Mouse (Mus musculus) Muller cell, postnatal 12 days (primary cell): ENCODE measurements around the gene Rbm18.

Experiments
- DNase-seq: peaks from one replicate; pipeline ENCODE4 v3.0.0-alpha.2; 2015; ENCODE audit errors: inconsistent ontology term

The Rbm18 gene

DNA sequence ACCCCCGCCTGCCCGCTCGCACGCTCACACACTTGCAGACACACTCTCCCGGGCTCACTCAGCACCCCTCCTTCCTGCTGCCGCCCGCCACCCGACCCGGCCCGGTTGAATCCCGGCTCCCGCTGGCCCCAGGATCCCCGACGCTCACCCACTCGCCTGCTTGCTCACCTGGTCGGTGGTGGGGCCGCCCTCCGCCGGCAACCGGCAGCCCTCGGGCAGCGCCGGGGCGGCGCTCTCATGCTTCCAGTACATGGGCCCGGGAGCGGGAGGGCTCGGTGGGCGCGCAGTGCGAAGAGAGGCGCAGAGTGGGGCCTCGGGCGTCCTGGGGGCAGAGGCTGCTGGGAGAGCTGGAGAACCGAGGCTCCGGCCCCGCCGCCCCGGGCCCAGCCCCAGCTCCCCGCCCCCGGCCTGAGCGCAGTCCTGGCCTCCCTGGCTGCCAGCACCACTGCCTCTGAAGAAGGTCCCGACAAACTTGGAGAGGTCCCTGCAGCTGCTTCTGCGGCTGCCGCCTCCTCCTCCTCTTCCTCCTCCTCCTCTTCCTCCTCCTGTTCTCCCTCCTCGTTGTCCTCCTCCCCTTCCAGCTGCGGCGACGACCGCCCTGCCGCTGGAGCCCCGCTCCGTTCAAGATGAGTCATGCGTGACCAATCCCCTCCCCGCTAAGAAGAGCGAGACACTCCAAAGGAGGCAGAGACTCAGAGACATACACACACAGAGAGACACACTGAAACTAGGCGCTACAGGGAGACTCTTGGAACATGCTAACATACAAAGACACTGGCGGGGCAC is 31.4 kb downstream of the Rbm18 start, which contains the start of gene Lhx6:
Lhx6 (minus strand) TSS at position 453 of the 786 bp plus-strand sequence.
- DNase-seq, result no peak

DNA sequence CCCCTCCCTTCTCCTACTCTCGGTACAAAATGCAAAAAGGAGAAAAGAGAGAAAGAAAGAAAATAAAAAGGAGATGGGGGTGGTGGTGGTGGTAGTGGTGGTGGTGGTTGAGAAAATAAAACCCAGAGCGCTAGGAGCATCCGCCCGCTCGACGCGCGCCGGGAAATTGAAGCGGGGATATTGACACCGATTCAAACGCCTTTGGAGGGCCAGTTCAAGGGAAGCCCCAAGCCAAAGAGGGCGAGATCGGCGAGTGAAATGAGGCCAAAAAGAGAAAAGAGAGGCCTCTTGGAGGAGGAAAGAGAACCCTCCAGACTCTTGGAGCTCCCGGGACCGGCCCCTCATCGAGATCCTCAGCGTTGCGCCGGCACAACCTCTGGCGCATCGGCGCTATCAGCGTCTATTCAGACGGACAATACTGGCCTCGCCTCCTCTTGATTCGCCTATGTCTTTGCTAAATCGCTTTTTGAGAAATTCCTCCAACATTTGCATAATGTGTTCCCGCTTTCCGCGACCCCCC is 32.1 kb downstream of the Rbm18 start:
- DNase-seq, result no peak

DNA sequence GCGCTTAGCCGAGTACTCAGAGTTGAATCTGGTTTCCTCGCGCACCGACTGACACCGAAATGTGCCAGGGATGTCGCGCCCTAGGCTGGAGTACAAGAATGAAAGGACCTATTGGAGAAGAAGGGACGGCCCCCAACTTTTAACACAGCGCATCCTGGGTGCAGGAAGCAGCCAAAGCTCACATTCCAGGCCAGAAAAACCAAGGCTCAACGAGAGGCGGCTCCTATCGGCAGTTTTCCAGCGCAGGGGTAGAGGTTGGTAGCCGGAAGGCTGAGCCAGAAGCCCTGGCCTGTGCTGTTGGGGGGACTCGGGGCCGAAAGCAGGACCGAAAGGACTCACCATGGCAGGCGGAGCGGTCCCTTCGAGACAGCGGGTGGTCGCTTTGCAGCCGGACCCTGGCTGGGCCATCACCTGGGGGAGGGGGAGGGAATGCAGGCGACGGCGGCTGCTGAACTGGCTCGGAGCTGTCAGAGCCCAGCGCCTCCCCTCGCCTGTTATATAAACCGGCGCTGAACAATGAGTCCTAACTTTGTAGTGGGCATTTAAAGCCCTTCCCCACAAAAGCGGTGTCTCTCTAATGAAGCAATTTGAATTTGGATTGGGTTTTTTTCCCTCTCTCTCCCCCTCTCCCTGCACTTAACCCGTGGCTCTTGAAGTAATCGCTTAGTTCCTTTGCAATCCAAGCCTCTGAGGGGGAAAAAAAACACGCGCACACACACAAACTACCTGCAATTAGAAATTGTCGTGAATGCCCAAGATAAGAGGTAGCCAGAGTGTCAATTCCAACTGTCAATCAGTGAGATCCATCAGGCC is 32.8 kb downstream of the Rbm18 start:
- DNase-seq, result peak; percentile 46

DNA sequence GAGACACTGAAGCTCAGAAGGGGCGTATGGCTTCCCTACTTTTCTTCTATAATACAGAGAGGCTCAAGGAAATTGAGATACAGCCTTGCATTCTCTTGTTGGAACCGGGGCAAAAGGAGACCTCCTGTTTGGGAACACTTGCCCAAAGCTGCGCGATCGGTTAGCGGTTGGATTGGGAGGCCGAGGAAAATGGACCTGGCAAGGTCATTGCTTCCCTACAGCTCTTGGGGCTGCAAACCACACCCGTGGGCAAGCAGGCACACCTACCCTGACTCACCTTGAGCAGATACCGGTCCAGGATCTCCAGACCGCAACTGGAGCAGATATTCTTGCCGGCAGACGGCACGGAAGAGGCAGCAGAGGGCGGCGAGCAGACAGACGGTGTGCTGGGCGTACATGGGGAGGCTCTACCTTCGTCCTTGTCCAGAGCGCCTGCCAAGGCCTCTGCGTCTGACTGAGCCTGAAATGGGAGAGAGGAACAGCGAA is 33.5 kb downstream of the Rbm18 start:
- DNase-seq, result no peak

GRCm38 (mm10) chr2:36102559-36102946 is 34.0 kb downstream of the Rbm18 start:
- no peak for DNase-seq

DNA sequence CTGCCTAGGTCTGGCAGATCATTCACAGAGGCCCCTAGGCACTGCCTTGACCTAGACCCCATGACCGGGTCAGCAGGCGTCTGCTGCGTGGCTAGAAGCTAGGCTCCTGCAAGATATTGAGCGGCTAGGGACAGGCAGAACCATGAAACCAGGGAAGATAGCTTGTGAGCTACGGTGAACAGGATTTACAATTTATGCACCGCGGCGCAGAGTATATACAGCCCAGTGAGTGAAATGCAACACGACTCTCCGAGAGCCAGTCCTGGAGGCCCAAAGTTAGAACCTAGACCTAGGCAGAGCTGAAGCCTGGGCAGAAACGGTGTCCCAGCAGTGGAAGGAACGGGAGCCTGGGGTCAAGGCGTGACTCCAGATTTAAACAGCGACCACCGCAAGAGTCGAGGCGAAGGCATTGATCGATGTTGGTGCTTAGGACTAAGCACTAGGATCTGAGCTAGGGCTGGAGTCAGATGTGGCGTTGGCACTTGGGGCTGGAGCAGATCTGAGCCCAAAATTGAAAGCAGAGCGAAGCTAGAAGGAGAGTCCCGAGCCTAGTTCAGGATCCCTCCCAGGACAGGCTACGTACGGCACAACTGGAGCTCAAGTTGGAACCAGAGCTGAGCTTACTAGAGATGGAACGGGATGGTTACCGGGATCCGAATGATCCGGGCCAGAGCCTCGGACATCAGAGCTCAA is 34.6 kb downstream of the Rbm18 start:
- no peak for DNase-seq

GRCm38 (mm10) chr2:36099739-36100138 is 36.8 kb downstream of the Rbm18 start:
- peak; percentile 37 for DNase-seq

DNA sequence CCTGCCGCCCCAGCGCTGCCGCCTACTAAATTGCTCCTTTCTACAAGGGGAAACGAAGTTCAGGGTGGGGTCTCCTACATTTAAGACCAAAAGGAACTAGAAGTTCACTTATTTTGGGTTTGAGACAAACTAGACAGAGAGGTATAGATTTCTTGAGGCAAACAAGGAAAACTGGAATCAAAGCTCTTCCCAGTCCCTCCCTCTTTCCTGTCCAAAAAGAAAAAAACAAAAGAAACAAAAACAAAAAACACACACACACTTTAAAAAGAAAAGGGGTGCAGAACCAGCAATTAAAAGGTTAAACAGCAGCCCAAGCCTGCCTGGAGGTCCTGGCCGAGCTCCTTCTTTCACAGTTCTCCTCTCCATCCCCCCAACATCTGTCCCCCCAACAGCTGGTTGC is 38.6 kb downstream of the Rbm18 start:
- DNase-seq, result no peak

DNA sequence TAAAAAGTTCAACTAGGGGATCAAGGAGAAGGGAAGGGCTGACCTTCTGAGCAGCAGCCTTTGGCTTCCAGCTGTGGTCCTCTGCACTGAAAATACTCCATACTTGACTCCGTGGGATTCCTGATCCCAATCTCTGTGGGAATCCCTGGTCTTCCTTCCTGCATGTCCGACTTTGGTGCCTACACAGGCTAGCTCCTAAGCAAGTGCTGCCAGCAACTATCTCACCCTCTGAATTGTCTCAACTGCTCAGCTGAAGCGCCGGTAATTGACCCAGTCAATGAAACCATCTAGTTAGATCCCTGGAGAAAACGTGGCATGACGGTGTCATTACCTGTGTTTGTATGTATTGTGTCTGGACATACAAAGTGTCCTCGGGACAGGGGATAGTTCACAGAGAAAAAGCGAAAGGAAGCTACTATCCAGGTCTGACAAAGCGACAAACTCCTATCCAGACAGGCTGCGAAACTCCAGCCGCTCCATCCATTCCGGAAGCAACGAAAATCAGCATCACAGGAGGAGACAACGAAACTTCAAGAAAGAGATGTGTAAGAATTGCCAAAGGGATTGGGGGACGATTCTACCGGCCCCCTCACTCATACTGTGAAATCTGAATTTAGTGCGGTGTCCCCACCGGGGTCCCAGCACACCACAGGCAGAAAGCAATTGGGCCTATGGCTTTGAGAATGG is 39.3 kb downstream of the Rbm18 start:
- DNase-seq, result no peak

GRCm38 (mm10) chr2:36093914-36094475 is 42.6 kb downstream of the Rbm18 start:
- no peak for DNase-seq

DNA sequence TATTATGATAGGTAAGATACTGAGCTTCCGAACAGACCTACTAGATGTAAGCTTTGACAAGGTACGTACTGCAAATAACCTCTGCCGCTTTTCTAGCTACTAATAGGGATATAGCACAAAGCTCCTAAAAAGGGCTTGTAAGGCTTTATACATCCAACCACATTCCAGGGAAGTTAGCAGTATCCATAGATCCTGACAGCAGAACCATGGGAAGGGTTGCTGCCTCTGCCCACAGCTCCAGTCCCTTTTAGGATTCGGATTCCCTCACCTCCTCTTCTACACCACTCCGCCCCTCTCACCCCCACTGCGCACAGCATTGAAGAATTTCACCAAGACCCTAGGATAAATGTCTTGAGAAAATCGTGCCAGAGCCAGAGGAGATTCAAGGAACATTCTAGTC is 43.3 kb downstream of the Rbm18 start:
- DNase-seq, result no peak

DNA sequence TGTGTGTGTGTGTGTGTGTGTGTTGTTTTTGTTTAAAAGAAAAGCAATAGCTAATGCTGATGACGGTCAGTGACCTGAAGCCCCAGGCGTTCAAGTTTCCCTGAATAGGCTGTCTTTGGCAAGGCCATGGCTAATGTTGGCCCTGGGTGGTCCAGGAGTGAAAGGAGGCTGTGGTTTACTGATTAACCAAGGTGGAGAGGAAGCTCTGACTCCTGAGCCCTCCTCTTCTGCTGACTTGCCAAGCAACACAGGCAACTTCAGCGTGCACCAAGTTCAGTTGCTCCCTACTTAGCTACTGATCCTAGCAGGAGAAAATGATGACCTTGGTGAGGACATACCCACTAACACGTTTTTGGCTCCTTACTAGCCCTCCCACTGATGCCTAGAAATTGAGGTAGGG is 43.8 kb downstream of the Rbm18 start:
- DNase-seq, result no peak

- DNase-seq, result peak; percentile 70
Measured at GRCm38 (mm10) chr2:36090853-36091741, 45.5 kb downstream of the Rbm18 start.

- DNase-seq, result no peak
Measured at GRCm38 (mm10) chr2:36089190-36089589, 47.4 kb downstream of the Rbm18 start.

DNA sequence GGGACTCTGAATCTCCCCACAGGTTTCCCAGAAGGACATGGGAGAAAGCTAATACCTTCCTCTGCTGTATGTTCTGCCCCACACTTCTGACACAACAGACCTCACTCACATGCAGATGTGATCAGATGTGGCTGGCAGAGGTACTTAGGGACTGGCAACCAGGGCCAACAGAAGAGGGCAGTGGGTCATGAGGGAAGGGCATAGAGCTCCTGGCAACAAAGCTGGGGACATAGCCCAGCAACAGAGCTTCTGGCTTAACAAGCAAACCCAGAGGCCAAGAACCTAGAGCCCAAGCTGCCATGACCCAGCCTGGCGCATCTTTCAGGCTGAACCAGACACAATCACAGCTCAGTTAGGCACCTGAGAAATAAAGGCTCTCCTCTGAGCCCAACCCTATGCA is 51.5 kb downstream of the Rbm18 start:
- DNase-seq, result no peak

GRCm38 (mm10) chr2:36082802-36083580 is 53.6 kb downstream of the Rbm18 start:
- no peak for DNase-seq

DNA sequence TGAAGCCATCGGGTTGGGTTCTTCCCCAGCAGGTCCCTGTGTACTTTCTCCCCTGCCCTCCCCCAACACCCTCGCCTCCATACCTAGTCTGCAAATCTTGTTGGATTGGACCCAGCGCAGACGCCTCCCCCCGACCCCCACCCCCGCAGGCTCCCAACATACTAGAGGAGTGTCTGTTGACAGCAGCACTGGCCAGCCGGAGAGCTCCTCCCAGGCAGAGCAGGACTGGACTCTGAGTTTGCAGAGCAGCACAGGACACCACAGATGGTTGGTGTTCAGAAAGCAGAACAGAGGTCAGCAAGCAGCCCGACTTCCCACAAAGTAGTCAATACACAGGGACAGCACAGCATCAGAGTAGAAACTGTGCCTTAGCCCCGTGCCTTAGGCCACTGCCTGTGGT is 55.1 kb downstream of the Rbm18 start:
- DNase-seq, result no peak

GRCm38 (mm10) chr2:36077160-36077761 is 59.3 kb downstream of the Rbm18 start:
- no peak for DNase-seq

DNA sequence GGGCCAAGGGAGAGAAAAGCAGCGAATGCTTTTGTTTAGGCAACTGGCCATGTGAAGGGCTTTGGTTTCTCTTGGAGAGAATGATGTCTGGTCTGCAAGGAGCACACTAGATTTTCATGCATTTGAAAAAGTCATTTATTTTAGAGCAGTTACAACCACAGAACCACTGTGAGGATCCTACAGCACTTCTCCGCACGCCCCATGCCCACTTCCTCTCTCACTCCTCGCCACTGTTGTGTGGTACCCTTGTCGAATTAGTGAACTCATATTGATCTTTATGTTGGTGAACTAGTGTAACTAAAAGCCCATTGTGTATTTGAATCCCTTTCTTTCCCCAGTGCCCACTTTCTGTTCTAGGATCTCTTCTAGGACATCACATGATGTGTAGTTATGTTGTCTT is 61.4 kb downstream of the Rbm18 start:
- DNase-seq, result no peak
